Mouse (Mus musculus) bone marrow, adult 2 months (tissue): ENCODE measurements at regions not wholly inside any gene's neighbourhood (a gene's known extent, or its start where the extent isn't known, plus 50 kb on each side); places are given as distances from the start of the nearest gene placed in this dataset.
A peak's percentile ranks its signal among the peaks of the same experiment; 100 is the strongest.
"Not testable (repeated sequence)": the region's sequence is repeated elsewhere in the genome, so short reads cannot be mapped to it uniquely, and the experiment has no call there.

Experiments
- H3K27ac ChIP-seq: fragments of 200-500 bp; 2 replicates; pipeline ENCODE4 v1.5.1; 2012; ENCODE audit warnings: low read depth, mild to moderate bottlenecking, control low read depth, inconsistent platforms, low read length; ENCODE audit not compliant: control insufficient read depth, poor library complexity, insufficient read depth
- H3K4me1 ChIP-seq: fragments of 200-500 bp; 2 replicates; pipeline ENCODE4 v1.6.1; 2011; ENCODE audit warnings: low read length; ENCODE audit not compliant: control insufficient read depth, insufficient read depth
- H3K4me3 ChIP-seq: fragments of 200-500 bp; replicated peaks from 2 replicates; pipeline ENCODE3; 2011; ENCODE audit warnings: mild to moderate bottlenecking, low read depth, low read length, control low read depth; ENCODE audit not compliant: control insufficient read depth
- CTCF ChIP-seq: fragments of 200-500 bp; IDR thresholded peaks from 2 replicates; pipeline ENCODE4 v1.5.1; 2011; ENCODE audit warnings: low read length, control low read depth; ENCODE audit not compliant: control insufficient read depth, insufficient read depth
- POLR2A ChIP-seq: fragments of 200-500 bp; IDR thresholded peaks from 2 replicates; pipeline ENCODE4 v1.6.1; 2011; ENCODE audit warnings: low read depth, mild to moderate bottlenecking, control low read depth, low read length, borderline replicate concordance; ENCODE audit not compliant: control insufficient read depth
- WGBS: fragments of 180-500 bp; shearing (Covaris S2); methylation state at CpG from one replicate; pipeline ENCODE4 v1.1.7; 2018; 5-methylcytosine and 5-hydroxymethylcytosine counted together

- Histone ChIP-seq H3K4me1 (peaks cover 5% of the 10 kb centered on the region; the same call in 1 of the 2 replicates), H3K27ac (no peak overlapping the region), H3K4me3 (no peak overlapping the region)
- 76% methylated on average over 10 of the region's 10 CpGs for WGBS
- TF ChIP-seq POLR2A (no peak), CTCF (no peak)
Measured at GRCm38 (mm10) chr1:157037246-157037991, 71.1 kb downstream of the Tex35 start.

- TF ChIP-seq CTCF (no peak), POLR2A (no peak)
- 72% methylated on average over 4 of the region's 4 CpGs for WGBS
- no peak overlapping the region for H3K27ac ChIP-seq
Measured at GRCm38 (mm10) chr1:157036779-157037178, 71.7 kb downstream of the Tex35 start.

GRCm38 (mm10) chr1:157035221-157035620 lies 73.3 kb downstream of the Tex35 start:
- not testable (repeated sequence) for H3K4me1 ChIP-seq, H3K4me3 ChIP-seq, H3K27ac ChIP-seq
- 92% methylated on average over 8 of the region's 8 CpGs for WGBS

More at GRCm38 (mm10) chr1:157036779-157037178, 71.7 kb downstream of the Tex35 start:
- H3K4me3 ChIP-seq, result no peak overlapping the region
- peaks cover 4% of the 10 kb centered on the region; the same call in 1 of the 2 replicates for H3K4me1 ChIP-seq

GRCm38 (mm10) chr1:157028682-157029081 lies 79.8 kb downstream of the Tex35 start:
- Histone ChIP-seq H3K4me3 (no peak overlapping the region), H3K27ac (peak overlapping the region; percentile 22; the same call in 1 of the 2 replicates), H3K4me1 (peaks cover 3% of the 10 kb centered on the region; the same call in 1 of the 2 replicates)
- no peak for TF ChIP-seq POLR2A
- no peak for TF ChIP-seq CTCF
- WGBS, result 75% methylated on average over 3 of the region's 3 CpGs

- TF ChIP-seq POLR2A (no peak), CTCF (no peak)
- Histone ChIP-seq H3K4me1 (peaks cover 3% of the 10 kb centered on the region; the same call in 1 of the 2 replicates), H3K4me3 (no peak overlapping the region), H3K27ac (peak overlapping the region; percentile 77)
- 76% methylated on average over 7 of the region's 7 CpGs for WGBS
Measured at GRCm38 (mm10) chr1:157027681-157028080, 80.8 kb downstream of the Tex35 start.

GRCm38 (mm10) chr1:157023462-157023861 lies 84.0 kb upstream of the Ralgps2 start:
- Histone ChIP-seq H3K27ac (no peak overlapping the region), H3K4me3 (no peak overlapping the region), H3K4me1 (peaks cover 8% of the 10 kb centered on the region)
- 70% methylated on average over 6 of the region's 6 CpGs for WGBS
- no peak for TF ChIP-seq CTCF

GRCm38 (mm10) chr1:157022456-157023435 lies 83.3 kb upstream of the Ralgps2 start:
- WGBS, result 71% methylated on average over 12 of the region's 12 CpGs
- H3K27ac ChIP-seq, result peak overlapping the region; percentile 78
- TF ChIP-seq POLR2A (no peak), CTCF (no peak)
- H3K4me1 ChIP-seq, result peaks cover 8% of the 10 kb centered on the region
- H3K4me3 ChIP-seq, result no peak overlapping the region

GRCm38 (mm10) chr1:157019892-157020291 lies 80.5 kb upstream of the Ralgps2 start:
- Histone ChIP-seq H3K4me1 (peaks cover 12% of the 10 kb centered on the region), H3K4me3 (no peak overlapping the region), H3K27ac (peak overlapping the region; percentile 75; the same call in 1 of the 2 replicates)
- TF ChIP-seq POLR2A (no peak), CTCF (no peak)
- 21% methylated on average over 7 of the region's 7 CpGs for WGBS
